Mouse (Mus musculus) forebrain, embryonic 15.5 days (tissue): ENCODE data around the gene Cidec. TPM values are rescaled to one million over a fixed set of nuclear protein-coding genes. Genes with fewer than 3 reads are reported as not detected.

ENCODE experiments used
- ATAC-seq: fragments of 200-750 bp; cut with Nextera tagmentation; replicated peaks from 2 replicates; pipeline ENCODE4 v1.8.0; 2017; ENCODE audit warnings: mild to moderate bottlenecking, moderate TSS enrichment, moderate library complexity
- H3K27ac ChIP-seq: fragments of 300-500 bp; sonication (generic); replicated peaks from 2 replicates; pipeline ENCODE4 v1.5.1; 2015; ENCODE audit warnings: mild to moderate bottlenecking, inconsistent platforms
- H3K27me3 ChIP-seq: fragments of 300-500 bp; sonication (generic); 2 replicates; pipeline ENCODE4 v1.6.1; 2015; ENCODE audit warnings: inconsistent platforms
- H3K36me3 ChIP-seq: fragments of 300-500 bp; sonication (generic); 2 replicates; pipeline ENCODE4 v1.6.1; 2015; ENCODE audit warnings: mild to moderate bottlenecking, inconsistent platforms
- H3K4me1 ChIP-seq: fragments of 300-500 bp; sonication (generic); 2 replicates; pipeline ENCODE4 v1.6.1; 2015; ENCODE audit warnings: inconsistent platforms
- H3K4me2 ChIP-seq: fragments of 300-500 bp; sonication (generic); replicated peaks from 2 replicates; pipeline ENCODE4 v1.6.1; 2015; ENCODE audit warnings: mild to moderate bottlenecking, inconsistent platforms
- H3K4me3 ChIP-seq: fragments of 300-500 bp; sonication (generic); 2 replicates; pipeline ENCODE4 v1.5.1; 2015; ENCODE audit warnings: mild to moderate bottlenecking, inconsistent platforms
- H3K9ac ChIP-seq: fragments of 300-500 bp; sonication (generic); replicated peaks from 2 replicates; pipeline ENCODE4 v1.6.1; 2015; ENCODE audit warnings: mild to moderate bottlenecking, inconsistent platforms
- H3K9me3 ChIP-seq: fragments of 300-500 bp; sonication (generic); 2 replicates; pipeline ENCODE4 v1.6.1; 2016; ENCODE audit warnings: inconsistent platforms
- WGBS: fragments of 180-500 bp; shearing (Covaris S2); methylation state at CpG from one replicate; pipeline ENCODE4 v1.1.7; 2015; ENCODE audit warnings: mixed read lengths; 5-methylcytosine and 5-hydroxymethylcytosine counted together
- polyA plus RNA-seq: library from polyadenylated mRNA; unstranded; fragments of >200 nt; fragmentation: Nextera tagmentation; extraction: Ambion mirVana; gene quantifications from 2 replicates; pipeline ENCODE4 v1.2.1, GENCODE M21; 2015

The Cidec gene
- polyA plus RNA-seq, 1 experiment from 2014 or later = not detected

DNA sequence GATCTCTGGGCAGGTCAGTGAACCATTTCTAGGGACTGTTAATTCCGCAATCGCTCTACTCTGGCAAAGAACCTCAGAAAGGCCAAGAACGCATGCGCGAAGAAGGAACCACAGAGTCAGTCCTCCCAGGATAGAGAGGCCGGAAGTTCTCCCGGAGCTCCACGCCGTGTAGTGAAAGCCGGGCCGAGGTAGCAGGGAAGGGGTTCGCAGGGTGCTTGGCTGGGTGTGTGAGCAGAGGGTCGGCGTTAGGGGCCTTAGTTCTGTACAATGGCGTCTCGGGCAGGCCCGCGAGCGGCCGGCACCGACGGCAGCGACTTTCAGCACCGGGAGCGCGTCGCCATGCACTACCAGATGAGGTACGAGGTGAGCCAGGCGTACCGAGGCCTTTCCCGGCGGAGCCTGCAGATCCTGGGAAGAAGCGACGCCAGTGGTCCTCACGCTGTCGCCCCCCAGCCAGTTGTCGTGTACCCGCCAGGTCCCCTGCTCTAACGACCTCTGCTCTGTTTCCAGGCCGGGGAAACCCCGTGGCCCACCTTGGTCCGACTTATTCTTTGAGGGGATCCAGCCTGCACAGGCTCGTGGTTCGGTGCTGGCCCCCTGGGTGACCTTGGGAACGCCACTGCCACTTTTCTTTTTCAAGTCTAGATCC, 7.0 kb upstream of the Cidec start, which contains the start of gene Jagn1:
Gene Jagn1 (plus strand): TSS at position 128 of the 649 bp plus-strand sequence.
- Histone ChIP-seq H3K36me3 (peaks cover 10% of the 10 kb centered on the region), H3K27me3 (no peaks in the 10 kb centered on the region), H3K4me2 (peak within 1 kb of the TSS; percentile 81), H3K4me3 (peak within 1 kb of the TSS; percentile 93), H3K4me1 (peaks cover 19% of the 10 kb centered on the region), H3K9ac (peak within 1 kb of the TSS; percentile 81), H3K9me3 (no peaks in the 10 kb centered on the region), H3K27ac (peak within 1 kb of the TSS; percentile 75)
- under 1% methylated on average over 45 of the region's 45 CpGs for WGBS
- peak; percentile 97 for ATAC-seq

DNA sequence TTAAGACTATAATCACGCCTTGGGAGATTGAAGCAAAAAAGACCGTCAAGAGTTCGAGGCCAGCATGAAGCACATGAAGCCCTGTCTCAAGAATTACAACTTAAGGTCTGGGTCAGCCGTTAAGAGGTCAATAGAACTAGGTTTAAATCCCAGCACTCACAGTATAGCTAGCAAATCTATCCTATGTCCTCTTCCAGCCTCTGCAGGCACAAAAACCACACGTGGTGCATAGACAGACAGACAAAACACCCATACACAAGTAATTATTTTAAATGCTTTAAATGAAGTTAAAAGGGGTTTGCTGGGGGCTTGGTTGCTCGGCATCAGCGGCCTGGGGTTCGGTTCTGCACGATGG, 6.5 kb upstream of the Cidec start:
- Histone ChIP-seq H3K9ac (peak overlapping the region; percentile 81), H3K4me1 (peaks cover 14% of the 10 kb centered on the region), H3K9me3 (no peaks in the 10 kb centered on the region), H3K27me3 (no peaks in the 10 kb centered on the region), H3K4me2 (peak overlapping the region; percentile 81), H3K4me3 (peak overlapping the region; percentile 93), H3K27ac (peak overlapping the region; percentile 75), H3K36me3 (peaks cover 5% of the 10 kb centered on the region)
- peak; percentile 56 for ATAC-seq
- WGBS = 41% methylated on average over 9 of the region's 9 CpGs

DNA sequence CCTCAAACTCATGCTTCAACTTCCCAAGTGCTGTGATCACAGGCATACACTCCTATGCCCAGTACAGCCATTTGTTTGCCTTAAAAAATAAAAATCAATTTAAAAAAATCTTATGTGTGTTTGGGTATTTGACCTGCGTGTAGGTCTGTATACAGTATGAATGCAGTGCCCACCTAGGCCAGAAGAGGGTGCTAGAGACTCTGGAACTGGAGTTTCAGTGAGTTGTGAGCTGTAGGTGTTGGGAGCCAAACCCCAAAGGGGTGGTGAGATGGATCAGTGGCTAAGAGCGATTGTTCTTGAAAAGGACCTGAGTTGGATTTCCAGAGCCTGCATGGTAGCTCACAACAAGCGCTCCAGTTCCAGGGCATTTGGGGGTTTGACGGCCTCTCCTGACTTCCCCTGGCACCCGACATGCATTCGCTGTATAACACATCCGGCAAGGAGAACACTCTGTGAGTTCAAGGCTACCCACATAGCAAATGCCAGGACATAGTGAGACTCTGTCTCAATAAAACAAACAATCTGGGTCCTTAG, 5.7 kb upstream of the Cidec start:
- ATAC-seq = no peak; the same call in 1 of the 2 replicates

DNA sequence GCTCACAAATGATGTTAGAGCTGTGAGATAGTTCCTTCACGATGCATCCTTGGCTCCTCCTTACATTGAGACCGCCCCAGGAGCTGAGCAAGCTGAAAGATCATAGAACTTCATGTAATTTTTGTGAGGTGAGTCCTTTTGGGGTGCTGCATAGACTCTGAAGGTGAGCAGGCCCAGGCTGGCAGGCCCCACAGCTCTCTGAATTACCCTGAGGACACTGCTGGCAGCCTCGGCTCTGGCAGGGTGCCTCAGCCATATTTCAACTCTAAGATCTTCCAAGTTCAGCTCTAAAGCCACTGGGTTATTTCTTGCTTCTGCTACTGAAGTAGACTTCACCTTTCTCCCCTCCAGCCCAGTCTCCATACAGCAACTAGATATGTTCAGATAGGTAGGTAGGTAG, 5.1 kb upstream of the Cidec start:
- Histone ChIP-seq H3K9me3 (no peaks in the 10 kb centered on the region), H3K4me3 (no peak overlapping the region), H3K27me3 (no peaks in the 10 kb centered on the region), H3K9ac (no peak overlapping the region), H3K4me1 (peaks cover 14% of the 10 kb centered on the region), H3K27ac (no peak overlapping the region), H3K4me2 (no peak overlapping the region), H3K36me3 (no peaks in the 10 kb centered on the region)
- no peak for ATAC-seq
- WGBS = 86% methylated on average over 3 of the region's 3 CpGs

More for the DNA sequence above, 5.7 kb upstream of the Cidec start:
- no peak overlapping the region for H3K27ac ChIP-seq
- H3K36me3 ChIP-seq = no peaks in the 10 kb centered on the region
- WGBS = 55% methylated on average over 7 of the region's 7 CpGs
- no peaks in the 10 kb centered on the region for H3K27me3 ChIP-seq
- H3K9me3 ChIP-seq = no peaks in the 10 kb centered on the region
- H3K4me2 ChIP-seq = no peak overlapping the region
- H3K4me1 ChIP-seq = peaks cover 14% of the 10 kb centered on the region
- no peak overlapping the region for H3K4me3 ChIP-seq
- H3K9ac ChIP-seq = no peak overlapping the region

DNA sequence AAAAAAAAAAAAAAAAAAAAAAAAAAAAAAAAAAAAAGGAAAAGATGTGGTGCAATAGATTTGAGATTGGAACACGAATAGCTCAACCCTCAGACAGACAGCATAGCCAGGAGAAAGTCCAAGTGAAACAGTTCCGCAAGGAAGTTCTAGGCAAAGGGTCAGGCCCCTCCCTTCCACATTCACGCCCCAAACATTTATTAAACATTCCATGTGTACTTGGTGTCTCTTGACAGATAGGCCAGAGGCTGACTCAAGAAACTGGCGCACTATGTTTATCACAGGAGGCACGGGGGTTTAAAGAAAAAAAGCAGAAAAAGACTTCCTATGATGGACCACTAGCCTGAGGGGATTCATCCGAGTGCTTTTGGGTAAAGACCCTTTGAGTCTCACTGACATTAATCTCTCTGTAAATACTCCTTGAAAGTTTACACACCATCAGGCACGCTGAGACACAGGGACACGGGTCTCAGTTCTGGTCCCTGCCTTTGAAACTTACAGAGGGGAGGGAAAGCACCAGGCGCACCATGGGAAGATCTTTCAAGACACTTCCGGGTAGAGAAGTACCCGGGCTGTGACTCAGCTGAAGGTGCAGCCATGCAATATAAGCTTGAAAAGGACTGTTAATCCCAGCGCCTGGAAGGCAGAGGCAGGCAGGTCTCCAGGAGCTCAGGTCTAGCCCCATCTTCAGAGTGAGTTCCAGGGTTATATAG, 3.3 kb upstream of the Cidec start:
- Histone ChIP-seq H3K27me3 (no peaks in the 10 kb centered on the region), H3K9ac (no peak overlapping the region), H3K36me3 (no peaks in the 10 kb centered on the region), H3K4me1 (peaks cover 14% of the 10 kb centered on the region), H3K4me3 (no peak overlapping the region), H3K27ac (no peak overlapping the region), H3K4me2 (no peak overlapping the region), H3K9me3 (no peaks in the 10 kb centered on the region)
- WGBS = 66% methylated on average over 12 of the region's 12 CpGs
- ATAC-seq = no peak

DNA sequence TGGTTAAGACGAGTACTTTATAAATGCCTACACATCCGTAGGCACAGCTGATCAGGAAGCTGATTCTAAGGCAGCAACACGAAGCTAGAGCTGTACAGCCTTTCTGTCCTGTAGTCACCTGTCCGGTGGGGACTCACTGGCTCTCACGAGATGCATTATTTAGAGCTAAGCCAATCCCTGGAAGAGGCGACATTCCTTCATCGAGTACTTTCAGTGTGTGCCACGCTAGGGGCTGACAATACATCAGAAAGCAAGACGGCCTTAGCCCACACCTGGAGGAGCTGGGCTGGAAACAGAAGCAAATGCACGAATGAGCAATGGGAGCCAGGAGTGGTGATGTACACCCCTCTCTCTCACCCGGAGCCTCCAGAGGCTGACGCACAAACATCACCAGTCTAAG, 1.6 kb upstream of the Cidec start:
- ATAC-seq = no peak
- Histone ChIP-seq H3K27ac (no peak overlapping the region), H3K4me2 (no peak overlapping the region), H3K27me3 (no peaks in the 10 kb centered on the region), H3K4me3 (no peak overlapping the region), H3K4me1 (0 out of 2 replicates have a peak, but pooled peaks cover 3% of the 10 kb centered on the region), H3K36me3 (no peaks in the 10 kb centered on the region), H3K9me3 (no peaks in the 10 kb centered on the region), H3K9ac (no peak overlapping the region)
- 82% methylated on average over 12 of the region's 12 CpGs for WGBS

DNA sequence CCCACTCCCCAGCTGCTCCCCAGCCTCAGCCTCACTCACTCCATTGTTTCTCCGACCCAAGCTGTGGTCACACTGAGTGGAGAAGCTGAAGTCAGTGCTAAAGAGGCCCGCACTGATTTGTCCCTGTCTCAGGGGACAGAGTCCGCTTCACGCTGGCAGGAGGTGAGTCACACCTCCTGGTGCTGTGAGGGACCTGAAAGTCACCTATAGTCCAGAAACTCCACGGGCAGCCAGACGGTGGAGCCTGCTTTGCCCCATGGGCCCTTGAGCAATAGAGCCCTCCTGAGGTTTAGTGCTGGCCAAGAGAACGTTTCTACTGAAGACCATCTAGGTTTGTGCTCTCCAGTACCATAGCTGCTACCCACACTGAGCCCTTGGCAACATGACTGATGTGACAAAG, 869 bp downstream of the Cidec start:
- no peaks in the 10 kb centered on the region for H3K27me3 ChIP-seq
- no peaks in the 10 kb centered on the region for H3K36me3 ChIP-seq
- H3K4me3 ChIP-seq = no peak overlapping the region
- no peak for ATAC-seq
- WGBS = 76% methylated on average over 7 of the region's 7 CpGs
- H3K4me1 ChIP-seq = no peaks in the 10 kb centered on the region
- H3K9ac ChIP-seq = no peak overlapping the region
- H3K9me3 ChIP-seq = no peaks in the 10 kb centered on the region
- H3K27ac ChIP-seq = no peak overlapping the region
- no peak overlapping the region for H3K4me2 ChIP-seq

DNA sequence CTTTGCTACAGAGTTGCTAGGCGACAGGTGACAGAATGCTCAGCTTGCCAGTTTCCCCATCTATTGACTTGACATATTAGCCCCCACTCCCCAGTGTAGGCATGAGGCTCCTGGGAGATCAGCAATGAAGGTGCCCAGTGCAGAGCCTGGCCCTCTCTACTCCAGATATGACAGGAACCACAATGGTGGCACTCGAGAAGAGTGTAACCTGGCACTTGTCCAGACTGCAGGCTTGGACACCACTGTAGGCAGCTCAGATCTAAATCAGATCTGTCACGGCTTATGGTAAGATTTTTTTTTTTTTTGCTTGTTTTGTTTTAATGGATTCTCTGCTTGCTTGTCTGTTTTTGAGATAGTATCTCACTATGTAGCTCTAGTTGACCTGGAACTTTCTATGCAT, 1.9 kb downstream of the Cidec start:
- Histone ChIP-seq H3K36me3 (no peaks in the 10 kb centered on the region), H3K27me3 (no peaks in the 10 kb centered on the region), H3K4me2 (no peak overlapping the region), H3K27ac (no peak overlapping the region), H3K9ac (no peak overlapping the region), H3K4me1 (no peaks in the 10 kb centered on the region), H3K4me3 (no peak overlapping the region), H3K9me3 (no peaks in the 10 kb centered on the region)
- WGBS = 75% methylated on average over 3 of the region's 3 CpGs
- no peak for ATAC-seq

DNA sequence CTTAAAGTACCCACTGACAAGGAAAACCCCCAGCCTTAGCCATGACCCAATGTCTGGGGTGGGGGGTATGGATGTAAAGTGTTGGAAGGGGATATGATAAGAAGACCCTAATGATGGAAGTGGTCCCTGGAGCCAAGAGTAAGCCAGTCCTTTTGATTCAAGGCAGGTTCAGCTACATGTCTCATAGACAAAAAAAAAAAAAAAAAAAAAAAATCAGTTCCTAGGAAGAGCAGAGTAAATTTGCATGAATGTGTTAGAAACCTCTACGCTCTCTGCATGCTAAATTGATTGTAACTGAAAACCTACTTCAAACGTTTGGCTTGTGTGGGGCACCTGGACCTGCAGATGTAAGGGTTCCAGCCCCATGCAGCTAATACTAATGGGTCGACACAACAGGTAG, 3.8 kb downstream of the Cidec start:
- Histone ChIP-seq H3K4me3 (no peak overlapping the region), H3K9me3 (no peaks in the 10 kb centered on the region), H3K27ac (no peak overlapping the region), H3K27me3 (no peaks in the 10 kb centered on the region), H3K4me2 (no peak overlapping the region), H3K36me3 (no peaks in the 10 kb centered on the region), H3K4me1 (no peaks in the 10 kb centered on the region), H3K9ac (no peak overlapping the region)
- ATAC-seq = no peak
- WGBS = 67% methylated on average over 3 of the region's 3 CpGs

DNA sequence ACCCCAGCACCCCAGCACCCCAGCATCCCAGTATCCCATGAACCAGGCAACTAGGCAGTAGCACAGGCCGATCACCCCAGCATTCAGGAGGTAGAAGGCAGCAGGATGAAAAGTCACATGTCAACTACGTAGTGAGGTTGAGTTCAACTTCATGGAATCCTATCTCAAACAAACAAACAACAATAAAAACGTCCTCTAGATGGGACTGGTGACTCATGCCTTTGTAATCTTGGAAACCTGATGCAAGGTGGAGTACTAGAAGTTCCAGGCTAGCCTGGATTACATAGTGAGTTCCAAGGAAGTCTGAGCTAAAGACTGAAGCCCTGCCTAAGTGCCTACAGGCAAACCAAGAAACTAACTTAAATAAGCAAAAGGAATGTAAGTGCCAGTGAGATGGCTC, 4.7 kb downstream of the Cidec start:
- Histone ChIP-seq H3K9me3 (no peaks in the 10 kb centered on the region), H3K27ac (no peak overlapping the region), H3K36me3 (no peaks in the 10 kb centered on the region), H3K27me3 (no peaks in the 10 kb centered on the region), H3K4me2 (no peak overlapping the region), H3K4me3 (no peak overlapping the region), H3K9ac (no peak overlapping the region), H3K4me1 (no peaks in the 10 kb centered on the region)
- no peak for ATAC-seq
- 69% methylated on average over 3 of the region's 3 CpGs for WGBS

DNA sequence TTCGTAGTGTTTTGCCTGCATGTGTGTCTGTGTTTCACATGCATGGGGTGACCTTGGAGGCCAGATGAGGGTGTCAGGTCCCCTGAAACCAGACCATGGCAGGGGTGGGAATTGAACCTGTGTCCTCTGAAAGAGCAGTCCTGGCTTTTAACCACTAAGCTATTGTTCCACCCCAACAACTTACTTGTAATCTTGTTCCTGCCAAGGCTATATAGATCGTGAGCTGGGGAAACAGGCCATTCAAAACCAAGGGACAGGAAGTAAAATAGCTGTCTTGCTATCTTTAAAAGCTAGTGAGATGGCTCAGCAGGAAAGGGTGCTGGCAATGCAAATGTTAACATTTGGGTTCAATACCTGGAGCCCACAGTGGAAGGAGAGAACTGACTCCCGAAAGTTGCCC, 5.6 kb downstream of the Cidec start:
- no peaks in the 10 kb centered on the region for H3K36me3 ChIP-seq
- no peak overlapping the region for H3K4me3 ChIP-seq
- H3K4me1 ChIP-seq = no peaks in the 10 kb centered on the region
- WGBS = 78% methylated on average over 3 of the region's 3 CpGs
- no peak for ATAC-seq
- no peaks in the 10 kb centered on the region for H3K9me3 ChIP-seq
- H3K4me2 ChIP-seq = no peak overlapping the region
- H3K27ac ChIP-seq = no peak overlapping the region
- no peak overlapping the region for H3K9ac ChIP-seq
- H3K27me3 ChIP-seq = no peaks in the 10 kb centered on the region

DNA sequence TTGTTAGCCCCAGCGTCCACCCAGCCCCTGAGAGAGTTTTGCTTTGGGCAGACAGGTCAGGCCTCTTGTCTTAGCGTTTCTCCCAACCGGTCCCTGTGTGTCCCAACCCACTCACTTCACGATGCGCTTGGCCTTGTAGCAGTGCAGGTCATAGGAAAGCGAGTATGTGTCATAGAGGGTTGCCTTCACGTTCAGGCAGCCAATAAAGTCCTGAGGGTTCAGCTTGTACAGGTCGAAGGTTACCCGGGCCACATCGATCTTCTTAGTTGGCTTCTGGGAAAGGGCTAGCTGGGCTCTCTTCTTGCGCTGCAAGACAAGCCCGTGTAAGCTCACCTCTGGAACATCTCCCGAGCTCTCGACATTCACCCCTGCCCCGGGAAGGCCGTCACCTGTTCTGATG, 7.6 kb downstream of the Cidec start:
- H3K4me1 ChIP-seq = no peaks in the 10 kb centered on the region
- H3K9ac ChIP-seq = no peak overlapping the region
- no peak for ATAC-seq
- no peaks in the 10 kb centered on the region for H3K36me3 ChIP-seq
- no peak overlapping the region for H3K4me2 ChIP-seq
- no peaks in the 10 kb centered on the region for H3K27me3 ChIP-seq
- H3K4me3 ChIP-seq = no peak overlapping the region
- 93% methylated on average over 16 of the region's 16 CpGs for WGBS
- no peak overlapping the region for H3K27ac ChIP-seq
- H3K9me3 ChIP-seq = no peaks in the 10 kb centered on the region
